Mouse (Mus musculus) bone marrow macrophage, adult 2 months (primary cell): ENCODE measurements around the gene Cdc25b. TPM values are rescaled to one million over a fixed set of nuclear protein-coding genes. Genes with fewer than 3 reads are reported as not detected.

ENCODE experiments used
- H3K27ac ChIP-seq: 2 replicates; pipeline ENCODE4 v1.5.1; 2012; ENCODE audit warnings: low read depth, low read length; ENCODE audit not compliant: insufficient read depth
- H3K4me1 ChIP-seq: 2 replicates; pipeline ENCODE4 v1.6.1; 2012; ENCODE audit warnings: low read length; ENCODE audit not compliant: control insufficient read depth, insufficient read depth
- H3K4me3 ChIP-seq: 2 replicates; pipeline ENCODE4 v1.5.1; 2012; ENCODE audit warnings: mild to moderate bottlenecking, low read length, moderate library complexity; ENCODE audit not compliant: insufficient read depth
- CTCF ChIP-seq: IDR thresholded peaks from 2 replicates; pipeline ENCODE4 v1.5.1; 2012; ENCODE audit warnings: low read depth, mild to moderate bottlenecking, low read length, moderate library complexity
- POLR2A ChIP-seq: IDR thresholded peaks from 2 replicates; pipeline ENCODE4 v1.6.1; 2012; ENCODE audit warnings: mild to moderate bottlenecking, low read depth, low read length, borderline replicate concordance
- polyA plus RNA-seq: library from polyadenylated mRNA; stranded (reverse); fragments of >200 nt; gene quantifications from 2 replicates; pipeline ENCODE4 v1.2.4, GENCODE M21; 2012; ENCODE audit not compliant: missing spikeins, insufficient read depth, insufficient read length

Cdc25b gene
- polyA plus RNA-seq, 1 experiment = 47.1 TPM

DNA sequence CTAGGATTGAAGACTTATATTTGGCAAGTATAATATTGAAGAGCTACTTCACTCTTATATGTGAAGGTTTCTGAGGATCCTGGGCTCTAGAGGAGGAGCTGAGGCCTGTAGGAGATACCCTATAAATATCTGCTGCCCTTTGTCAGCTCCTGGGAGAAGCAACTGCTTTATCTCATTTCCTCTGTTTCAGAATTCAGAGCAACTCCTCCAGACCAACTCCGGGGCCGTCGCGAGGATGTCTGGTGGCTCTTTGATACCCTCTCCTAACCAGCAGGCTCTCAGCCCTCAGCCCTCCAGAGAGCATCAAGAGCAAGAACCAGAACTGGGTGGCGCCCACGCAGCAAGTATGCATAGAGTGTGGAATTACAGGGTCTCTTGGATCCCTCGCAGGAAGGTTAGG is 56.2 kb downstream of the Cdc25b start:
- Histone ChIP-seq H3K27ac (no peak overlapping the region), H3K4me1 (peaks cover 24% of the 10 kb centered on the region), H3K4me3 (no peak overlapping the region)
- no peak for TF ChIP-seq POLR2A
- no peak for TF ChIP-seq CTCF

Other genes starting within 250 kb of the Cdc25b start
- gene Gfra4, start 143.9 kb upstream of the Cdc25b start, polyA plus RNA-seq = 0.96 and 1.5 TPM in 2 replicates
- gene Adam33, start 123.1 kb upstream of the Cdc25b start, polyA plus RNA-seq = 12.8 and 13.6 TPM in 2 replicates
- gene Siglec1, start 100.2 kb upstream of the Cdc25b start, polyA plus RNA-seq = 164 and 219 TPM in 2 replicates
- gene Hspa12b, start 59.7 kb upstream of the Cdc25b start, polyA plus RNA-seq = not detected in 2 replicates
- not detected in 2 replicates for gene Gm11037, start 53.5 kb upstream of the Cdc25b start, polyA plus RNA-seq
- 53.6 and 55.6 TPM in 2 replicates for gene 1700037H04Rik, start 26.9 kb upstream of the Cdc25b start, polyA plus RNA-seq
- gene Cenpb, start 6.9 kb upstream of the Cdc25b start, polyA plus RNA-seq = 88.2 and 88.3 TPM in 2 replicates
- 7.1 and 8.9 TPM in 2 replicates for gene Spef1, start 333 bp downstream of the Cdc25b start, polyA plus RNA-seq
- 28.1 and 29.1 TPM in 2 replicates for gene Ap5s1, start 20.1 kb downstream of the Cdc25b start, polyA plus RNA-seq
- 39.0 and 40.3 TPM in 2 replicates for gene Mavs, start 47.1 kb downstream of the Cdc25b start, polyA plus RNA-seq
- gene Pank2, start 75.5 kb downstream of the Cdc25b start, polyA plus RNA-seq = 49.3 and 50.2 TPM in 2 replicates
- gene Rnf24, start 165.9 kb downstream of the Cdc25b start, polyA plus RNA-seq = 5.0 and 5.1 TPM in 2 replicates